Mouse (Mus musculus) cerebellum, adult (tissue): Measurements from ENCODE around the gene Smim6.

Source experiments
- ATAC-seq: cut with Nextera tagmentation; 2 replicates; pipeline ENCODE4 v1.9.2; 2017; ENCODE audit warnings: mild to moderate bottlenecking, moderate library complexity, mixed read lengths; ENCODE audit not compliant: insufficient number of reproducible peaks, low FRiP score, low TSS enrichment

Smim6 gene

GRCm38 (mm10) chr11:115900561-115901337 lies 11.1 kb upstream of the Smim6 start:
- ATAC-seq = no peak

GRCm38 (mm10) chr11:115901338-115902161 lies 10.3 kb upstream of the Smim6 start:
- no peak for ATAC-seq

- no peak for ATAC-seq
Measured at GRCm38 (mm10) chr11:115902177-115902576, 9.6 kb upstream of the Smim6 start.

- no peak for ATAC-seq
Measured at GRCm38 (mm10) chr11:115902831-115903230, 9.0 kb upstream of the Smim6 start.

GRCm38 (mm10) chr11:115903384-115904230 lies 8.2 kb upstream of the Smim6 start:
- no peak for ATAC-seq

- ATAC-seq = no peak
Measured at GRCm38 (mm10) chr11:115904231-115904955, 7.4 kb upstream of the Smim6 start.

- ATAC-seq = no peak
Measured at GRCm38 (mm10) chr11:115904956-115905790, 6.6 kb upstream of the Smim6 start.

GRCm38 (mm10) chr11:115906116-115906515 lies 5.7 kb upstream of the Smim6 start:
- ATAC-seq = no peak

- no peak for ATAC-seq
Measured at GRCm38 (mm10) chr11:115906521-115906920, 5.3 kb upstream of the Smim6 start.

- ATAC-seq = no peak
Measured at GRCm38 (mm10) chr11:115911134-115911561, 669 bp upstream of the Smim6 start.

GRCm38 (mm10) chr11:115916579-115916978 lies 4.8 kb downstream of the Smim6 start:
- no peak for ATAC-seq

GRCm38 (mm10) chr11:115918637-115919036 lies 6.8 kb downstream of the Smim6 start:
- ATAC-seq = no peak

- no peak for ATAC-seq
Measured at GRCm38 (mm10) chr11:115919073-115919472, 7.3 kb downstream of the Smim6 start.

GRCm38 (mm10) chr11:115920110-115920818 lies 8.4 kb downstream of the Smim6 start:
- no peak for ATAC-seq

- ATAC-seq = no peak
Measured at GRCm38 (mm10) chr11:115921986-115922385, 10.2 kb downstream of the Smim6 start.

GRCm38 (mm10) chr11:115929031-115929430 lies 17.2 kb downstream of the Smim6 start:
- no peak for ATAC-seq

GRCm38 (mm10) chr11:115929818-115930217 lies 18.0 kb downstream of the Smim6 start:
- ATAC-seq = no peak

GRCm38 (mm10) chr11:115931235-115931634 lies 19.4 kb downstream of the Smim6 start:
- ATAC-seq = no peak
